Mouse (Mus musculus) heart, adult 2 months (tissue): ENCODE results near the gene Dmc1.

ENCODE experiments used
- CTCF ChIP-seq: fragments of 200-600 bp; IDR thresholded peaks from 2 replicates; pipeline ENCODE4 v1.8.1; 2022; ENCODE audit warnings: antibody characterized with exemption, mild to moderate bottlenecking, moderate library complexity
- EP300 ChIP-seq: fragments of 200-500 bp; IDR thresholded peaks from 2 replicates; pipeline ENCODE4 v1.6.1; 2011; ENCODE audit warnings: low read depth, low read length, control low read depth; ENCODE audit not compliant: insufficient read depth
- POLR2A ChIP-seq: fragments of 200-500 bp; IDR thresholded peaks from 2 replicates; pipeline ENCODE4 v1.6.1; 2011; ENCODE audit warnings: mild to moderate bottlenecking, low read depth, low read length, control low read depth; ENCODE audit not compliant: insufficient read depth

DNA sequence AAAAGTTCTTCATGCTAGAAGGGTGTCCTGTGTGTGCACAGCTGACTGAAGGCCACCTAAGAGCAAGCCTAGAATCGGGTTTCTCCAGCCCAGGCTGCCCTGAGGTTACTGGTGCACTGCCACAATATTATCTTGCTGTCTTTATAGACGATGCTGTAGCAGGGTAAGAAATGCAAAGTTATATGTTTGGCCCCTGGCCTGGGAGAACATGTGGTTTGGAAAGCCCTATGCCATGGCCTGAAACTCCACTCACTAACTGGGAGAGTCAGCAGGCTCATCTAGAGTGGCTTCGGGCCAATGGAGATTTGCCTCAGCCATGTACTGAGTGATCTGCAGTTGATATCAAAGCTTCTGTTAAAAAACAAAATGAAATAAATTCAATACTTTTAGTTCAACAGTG, 71.1 kb downstream of the Dmc1 start:
- no peak for TF ChIP-seq CTCF
- no peak for TF ChIP-seq POLR2A
- no peak for TF ChIP-seq EP300
